Mouse (Mus musculus) inflammation-experienced regulatory T-cells (primary cell): Measurements from ENCODE around the gene Rin1. TPM values are rescaled to one million over a fixed set of nuclear protein-coding genes. Genes with fewer than 3 reads are reported as not detected.

Experiments used
- polyA plus RNA-seq, 2 experiments: library from polyadenylated mRNA; unstranded; fragments of 100-300 nt; shearing (Covaris generic); gene quantifications; one replicate each; pipeline ENCODE4 v1.2.1; 2017

The Rin1 gene
- under 1 TPM in 1 of 2 experiments, not detected in 1; 0.08 TPM for polyA plus RNA-seq

DNA sequence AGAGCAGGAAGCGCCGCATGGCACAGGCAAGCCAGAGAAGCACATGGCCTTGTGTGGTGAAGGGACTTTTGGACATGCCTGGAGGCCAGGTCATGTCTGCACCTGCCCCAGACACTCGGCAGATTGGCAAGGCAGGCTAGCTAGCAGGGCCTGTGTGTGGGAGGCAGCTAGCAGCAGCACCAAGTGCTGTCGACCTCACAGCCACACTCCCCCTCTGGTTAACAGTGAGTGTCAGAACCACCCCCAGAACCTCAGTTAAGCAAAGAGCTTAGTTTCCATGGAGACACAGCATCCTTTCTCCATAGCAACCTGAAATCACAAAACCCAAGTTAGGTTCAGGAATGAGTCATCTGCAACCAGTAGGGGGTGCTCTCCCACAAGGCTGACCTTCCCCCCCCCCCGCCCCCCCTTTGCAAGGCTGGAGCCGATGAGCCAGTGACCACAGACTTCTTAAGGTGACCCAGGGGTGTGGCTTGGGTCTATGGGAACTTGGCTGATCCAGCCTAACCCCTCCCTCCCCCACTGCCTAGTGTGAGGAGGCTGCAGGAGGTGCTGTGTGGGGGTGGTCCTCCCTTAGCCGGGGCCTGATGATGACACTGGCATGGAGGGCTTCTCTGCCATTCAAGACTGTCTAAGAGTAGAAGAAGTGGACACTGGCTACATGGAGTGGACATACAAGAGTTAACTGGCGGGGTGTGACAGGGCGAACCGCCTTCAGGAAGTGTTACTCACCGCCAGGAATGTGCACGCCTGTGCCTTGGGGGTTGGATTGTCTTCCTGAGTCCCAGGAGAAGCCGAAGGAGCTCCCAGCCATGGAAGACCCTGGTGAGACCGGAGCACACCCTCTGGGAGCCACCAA lies at the start of gene Rin1:
Rin1 (plus strand) TSS at position 435 of the 859 bp plus-strand sequence.

DNA sequence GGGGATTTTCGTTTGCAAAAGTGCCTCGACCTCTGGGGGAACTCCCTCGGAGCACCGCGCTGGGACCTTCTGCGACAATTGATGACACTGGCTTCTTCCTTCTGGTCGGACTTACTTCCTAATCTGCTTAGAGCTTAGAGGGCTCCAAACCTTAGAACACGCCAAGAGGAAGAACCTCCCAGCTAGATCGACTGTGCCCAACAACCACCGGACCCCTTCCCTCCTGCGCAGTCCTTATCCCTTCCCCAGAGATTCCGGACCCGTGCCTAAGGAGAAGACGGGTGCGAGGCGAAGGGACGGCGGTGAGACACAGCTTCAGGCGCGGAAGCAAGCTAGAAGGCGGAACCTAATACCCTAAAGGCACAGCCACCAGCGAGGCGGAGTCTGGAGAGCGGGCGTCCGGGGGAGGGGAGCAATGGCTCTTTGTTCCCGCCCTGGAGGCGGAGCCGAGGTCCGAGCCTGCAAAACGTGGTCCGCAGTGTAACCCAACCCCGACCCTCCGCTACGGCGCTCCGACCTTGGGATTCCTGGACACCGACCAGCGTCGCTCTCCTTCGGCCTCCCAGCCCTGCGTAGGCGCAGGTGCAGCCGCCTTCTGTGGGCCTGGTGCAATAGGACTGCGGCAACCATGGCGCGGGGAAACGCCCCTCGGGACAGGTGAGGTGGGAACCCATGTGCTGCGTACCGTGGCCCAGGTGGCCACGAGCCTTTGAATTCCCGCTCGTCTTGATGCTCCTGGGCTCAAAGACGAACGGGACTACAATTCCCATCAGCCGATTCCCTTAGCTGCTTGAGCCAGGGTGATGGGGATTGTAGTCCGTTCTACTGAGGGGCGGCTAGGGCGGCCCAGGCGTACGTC lies 26.4 kb upstream of the Rin1 start, which contains the start of gene Slc29a2:
Slc29a2 (plus strand) TSS at position 240 of the 859 bp plus-strand sequence.

DNA sequence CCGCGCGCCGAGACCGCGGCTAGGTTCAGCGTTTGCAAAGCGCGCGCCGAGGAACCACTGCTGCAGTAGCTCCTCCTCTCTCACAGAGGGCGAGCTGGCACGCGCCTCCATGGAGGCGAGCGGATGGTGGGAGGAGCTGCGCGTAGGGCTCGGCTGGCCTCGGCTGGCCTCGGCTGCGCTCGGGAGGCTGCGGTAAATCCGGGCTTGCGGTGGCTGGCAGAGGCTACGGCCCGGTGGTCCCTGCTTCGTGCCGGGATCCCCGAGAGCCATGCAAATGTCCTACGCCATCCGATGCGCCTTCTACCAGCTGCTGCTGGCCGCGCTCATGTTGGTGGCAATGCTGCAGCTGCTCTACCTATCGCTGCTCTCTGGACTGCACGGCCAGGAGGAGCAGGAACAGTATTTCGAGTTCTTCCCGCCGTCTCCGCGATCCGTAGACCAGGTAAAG lies 11.5 kb upstream of the Rin1 start, which contains the start of the genes B4gat1 and AC124502.3:
B4gat1 (plus strand) TSS at position 118 of the 448 bp plus-strand sequence.
AC124502.3 (plus strand) TSS at position 183 of the 448 bp plus-strand sequence.

DNA sequence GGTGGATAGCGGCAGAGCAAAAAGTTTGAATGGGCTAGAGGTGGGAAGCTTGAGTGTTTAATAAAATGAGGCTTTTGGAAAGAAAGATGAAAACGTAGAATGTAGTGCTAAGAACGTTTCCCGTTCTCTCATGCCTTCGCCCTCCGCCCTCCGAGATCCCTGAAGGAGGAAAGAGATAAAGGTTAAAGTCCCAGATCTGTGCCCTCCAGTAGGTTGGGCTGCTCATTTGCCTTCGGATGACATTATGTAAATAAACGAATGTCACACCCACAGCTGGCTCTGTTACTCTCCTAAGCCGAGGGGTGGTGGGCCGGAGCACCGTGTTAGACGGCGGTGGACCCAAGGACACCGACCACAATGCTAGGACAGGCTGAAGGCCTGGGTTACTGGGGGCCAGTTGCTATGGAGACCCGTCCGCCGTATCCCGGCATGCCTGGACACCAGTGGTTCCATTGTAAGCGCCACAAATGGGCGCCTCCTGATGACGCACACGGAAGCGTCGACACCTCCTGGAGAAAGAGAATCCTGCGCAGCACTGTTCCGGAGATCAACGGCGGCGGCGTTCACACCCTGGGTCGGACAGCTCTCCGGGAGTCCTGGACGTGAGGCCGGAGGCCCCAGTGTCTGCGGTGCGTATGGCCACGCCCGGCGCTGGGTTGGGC lies 9.3 kb upstream of the Rin1 start, which contains the start of gene Brms1:
Brms1 (plus strand) TSS at position 493 of the 662 bp plus-strand sequence.

DNA sequence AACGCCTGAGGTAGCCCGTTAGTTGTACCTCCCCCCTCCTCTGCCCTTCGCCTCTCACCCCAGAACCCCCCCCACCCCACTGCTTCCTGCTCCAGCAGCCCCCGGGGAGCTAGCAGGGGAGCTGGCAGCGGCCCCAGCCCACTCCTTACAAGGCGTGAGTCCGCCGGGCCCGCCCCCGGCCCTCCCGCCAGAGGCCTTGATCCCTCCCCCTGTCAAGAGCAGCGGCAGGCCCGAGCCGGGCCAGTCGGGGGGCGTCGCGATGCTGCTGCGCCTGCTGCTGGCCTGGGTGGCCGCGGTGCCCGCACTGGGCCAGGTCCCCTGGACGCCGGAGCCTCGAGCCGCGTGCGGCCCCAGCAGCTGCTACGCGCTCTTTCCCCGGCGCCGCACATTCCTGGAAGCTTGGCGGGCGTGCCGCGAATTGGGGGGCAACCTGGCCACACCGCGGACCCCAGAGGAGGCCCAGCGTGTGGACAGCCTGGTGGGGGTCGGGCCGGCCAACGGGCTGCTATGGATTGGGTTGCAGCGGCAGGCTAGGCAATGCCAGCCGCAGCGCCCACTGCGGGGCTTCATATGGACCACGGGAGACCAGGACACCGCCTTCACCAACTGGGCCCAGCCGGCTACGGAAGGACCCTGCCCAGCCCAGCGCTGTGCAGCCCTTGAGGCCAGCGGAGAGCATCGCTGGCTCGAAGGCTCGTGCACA lies 17.7 kb downstream of the Rin1 start, which contains the start of gene Cd248:
Cd248 (plus strand) TSS at position 212 of the 703 bp plus-strand sequence.

DNA sequence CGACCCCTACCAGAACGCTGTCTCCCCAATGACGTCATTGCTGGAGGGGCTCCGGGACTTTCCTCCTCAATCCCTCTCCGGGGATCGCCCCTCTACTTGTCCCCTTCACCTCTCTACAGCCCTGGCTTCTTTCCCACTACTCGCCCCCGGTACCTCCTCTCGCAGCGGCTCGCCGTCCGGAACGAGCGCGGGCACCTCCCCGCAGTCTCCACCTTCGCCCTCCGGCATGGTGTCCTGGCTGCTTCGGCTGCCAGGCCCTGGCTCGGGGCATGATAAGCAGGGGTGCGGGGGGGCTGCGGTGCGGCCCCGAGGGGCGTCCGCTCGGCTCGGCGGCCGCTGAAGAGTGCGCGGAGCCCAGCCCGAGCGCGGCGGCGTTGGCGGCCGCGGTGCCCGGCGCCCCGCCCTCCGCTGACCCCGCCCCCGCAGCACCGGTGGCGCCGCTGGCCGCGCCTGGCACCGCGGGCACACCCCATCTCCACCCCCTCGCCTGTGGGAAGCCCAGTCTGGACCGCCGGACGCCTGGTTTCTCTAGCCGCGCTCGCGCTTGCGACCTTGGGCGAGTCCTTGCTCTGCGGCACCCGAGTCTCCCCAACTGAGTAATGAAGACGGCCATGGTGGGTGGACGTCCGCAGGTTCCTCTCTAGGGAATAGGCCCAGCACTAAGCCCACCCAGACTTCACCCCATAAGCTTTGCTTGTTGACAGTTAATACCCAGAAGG lies 35.0 kb downstream of the Rin1 start, which contains the start of gene Tmem151a:
Tmem151a (minus strand) TSS at position 387 of the 719 bp plus-strand sequence.

DNA sequence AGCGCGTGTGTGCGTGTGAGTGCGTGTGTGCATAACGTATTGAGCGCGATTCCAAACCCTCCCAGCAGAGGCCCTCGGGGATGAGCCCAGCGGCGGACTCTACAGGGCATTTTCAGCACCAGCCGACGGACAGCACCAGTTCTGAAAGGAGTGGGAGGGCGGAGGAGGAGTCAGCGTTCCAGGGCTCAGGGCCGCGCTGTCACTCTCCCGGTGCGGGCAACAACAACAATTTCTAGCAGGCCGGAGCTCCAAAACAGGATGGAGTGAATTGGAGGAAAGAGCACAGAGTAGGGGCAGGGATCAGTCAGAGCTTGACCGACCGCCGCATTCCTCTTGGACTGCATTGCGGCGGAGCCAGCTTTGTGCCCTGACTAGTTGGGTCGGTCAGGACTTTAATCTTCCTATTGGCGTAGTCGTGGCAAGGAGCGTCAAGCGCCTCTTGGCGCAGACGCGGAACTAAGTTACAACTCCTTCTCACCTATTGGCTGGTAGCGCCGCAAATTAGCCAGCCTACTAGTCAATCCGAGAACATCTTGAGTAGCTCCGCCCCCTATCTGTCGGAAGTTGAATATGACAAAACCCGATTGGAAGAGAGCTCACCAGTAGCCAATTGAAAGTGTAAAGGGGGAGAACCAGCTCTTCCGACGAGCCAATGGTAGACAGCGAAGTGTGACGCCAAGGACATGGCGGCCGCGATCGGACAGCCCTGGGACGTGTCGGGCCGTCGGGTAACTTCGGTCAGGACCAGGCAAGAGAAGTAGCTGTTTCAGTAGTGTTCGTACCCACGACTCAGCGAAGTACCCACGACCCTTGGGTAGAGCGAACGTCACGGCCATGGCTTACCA lies 37.8 kb downstream of the Rin1 start, which contains the start of gene Yif1a:
Yif1a (plus strand) TSS at position 655 of the 845 bp plus-strand sequence.

DNA sequence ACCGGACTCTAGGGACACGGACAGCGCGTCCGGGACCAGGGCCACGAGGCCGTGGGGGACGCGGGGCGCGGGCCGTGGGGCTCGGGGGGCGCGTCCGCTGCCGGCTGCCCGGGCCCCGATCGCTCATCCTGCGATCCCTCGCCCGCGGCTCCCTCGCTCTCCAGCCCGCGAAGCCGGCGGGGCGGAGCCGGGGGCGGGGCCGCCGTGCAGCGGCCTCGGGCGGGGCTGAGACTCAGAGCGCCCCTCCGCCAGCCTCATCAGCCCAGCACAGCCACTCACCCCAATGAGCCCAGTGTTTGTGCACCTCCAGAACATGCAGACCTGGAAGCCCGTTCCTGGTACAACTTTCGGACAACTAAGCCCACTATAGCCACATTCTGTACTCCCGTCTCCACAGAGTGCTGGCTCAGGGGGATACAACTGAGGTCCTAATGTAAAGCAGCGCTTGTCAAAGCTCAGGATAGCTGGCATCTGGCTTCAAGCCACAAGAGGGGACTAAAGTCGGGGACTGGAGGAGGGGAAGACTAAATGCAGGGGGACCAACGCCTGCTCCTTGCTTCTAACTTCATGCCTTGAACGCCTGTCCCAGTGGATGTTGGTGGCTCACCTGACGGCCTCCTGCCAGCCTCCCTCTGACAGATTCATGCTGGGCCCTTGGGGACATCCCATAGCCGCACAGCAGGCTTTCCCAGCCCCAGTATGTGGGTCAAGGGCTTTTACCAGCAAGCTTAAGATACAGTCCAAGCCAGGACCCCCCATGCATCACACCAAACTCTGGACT lies 48.3 kb downstream of the Rin1 start, which contains the start of gene Cnih2:
Cnih2 (minus strand) TSS at position 159 of the 781 bp plus-strand sequence.

Other genes with a start within 250 kb of the Rin1 start
- gene Gm21992, start 238.9 kb upstream of the Rin1 start, polyA plus RNA-seq, result 10 to 100 TPM; 24.9 to 30.4 TPM
- 10 to 100 TPM; 61.5 to 84.0 TPM for gene Rbm14, start 238.8 kb upstream of the Rin1 start, polyA plus RNA-seq
- gene Ccs, start 211.1 kb upstream of the Rin1 start, polyA plus RNA-seq, result 100 to 1,000 TPM in 1 of 2 experiments, 10 to 100 TPM in 1; 72.7 to 120 TPM
- gene Ccdc87, start 211.1 kb upstream of the Rin1 start, polyA plus RNA-seq, result under 1 TPM in 1 of 2 experiments, not detected in 1; 0.55 TPM
- 1 to 10 TPM; 4.1 to 6.0 TPM for gene Ctsf, start 195.4 kb upstream of the Rin1 start, polyA plus RNA-seq
- under 1 TPM in 1 of 2 experiments, not detected in 1; 0.11 TPM for gene Actn3, start 172.6 kb upstream of the Rin1 start, polyA plus RNA-seq
- gene Zdhhc24, start 171.8 kb upstream of the Rin1 start, polyA plus RNA-seq, result 1 to 10 TPM; 5.0 to 9.9 TPM
- 1 to 10 TPM in 1 of 2 experiments, under 1 TPM in 1; 0.71 to 3.0 TPM for gene Bbs1, start 143.9 kb upstream of the Rin1 start, polyA plus RNA-seq
- 100 to 1,000 TPM in 1 of 2 experiments, 10 to 100 TPM in 1; 93.7 to 123 TPM for gene Dpp3, start 122.2 kb upstream of the Rin1 start, polyA plus RNA-seq
- 1 to 10 TPM in 1 of 2 experiments, under 1 TPM in 1; 0.70 to 1.9 TPM for gene Peli3, start 107.4 kb upstream of the Rin1 start, polyA plus RNA-seq
- 10 to 100 TPM; 60.3 to 63.9 TPM for gene Mrpl11, start 88.3 kb upstream of the Rin1 start, polyA plus RNA-seq
- 1 to 10 TPM; 1.3 to 1.7 TPM for gene Npas4, start 60.2 kb upstream of the Rin1 start, polyA plus RNA-seq
- 1 to 10 TPM; 3.4 TPM for gene Slc29a2, start 26.6 kb upstream of the Rin1 start, polyA plus RNA-seq
- gene B4gat1, start 11.7 kb upstream of the Rin1 start, polyA plus RNA-seq, result 10 to 100 TPM; 13.6 to 15.6 TPM
- 1 to 10 TPM; 2.4 to 8.5 TPM for gene AC124502.3, start 11.6 kb upstream of the Rin1 start, polyA plus RNA-seq
- gene Brms1, start 9.1 kb upstream of the Rin1 start, polyA plus RNA-seq, result 100 to 1,000 TPM; 103 to 106 TPM
- gene Cd248, start 17.6 kb downstream of the Rin1 start, polyA plus RNA-seq, result not detected
- under 1 TPM; 0.31 to 0.84 TPM for gene Tmem151a, start 35.0 kb downstream of the Rin1 start, polyA plus RNA-seq
- 10 to 100 TPM; 59.7 to 66.6 TPM for gene Yif1a, start 38.1 kb downstream of the Rin1 start, polyA plus RNA-seq
- 1 to 10 TPM; 2.7 to 5.6 TPM for gene Cnih2, start 48.0 kb downstream of the Rin1 start, polyA plus RNA-seq
- 100 to 1,000 TPM; 187 to 249 TPM for gene Rab1b, start 56.6 kb downstream of the Rin1 start, polyA plus RNA-seq
- 1 to 10 TPM; 5.0 to 8.7 TPM for gene Klc2, start 68.1 kb downstream of the Rin1 start, polyA plus RNA-seq
- gene Pacs1, start 222.6 kb downstream of the Rin1 start, polyA plus RNA-seq, result 100 to 1,000 TPM; 106 to 118 TPM
- gene Sf3b2, start 245.0 kb downstream of the Rin1 start, polyA plus RNA-seq, result 100 to 1,000 TPM; 329 to 399 TPM
- gene Gal3st3, start 247.8 kb downstream of the Rin1 start, polyA plus RNA-seq, result under 1 TPM; 0.23 to 0.51 TPM